Mouse (Mus musculus) lung, embryonic 16.5 days (tissue): ENCODE measurements around the gene Ly6g6e. TPM values are rescaled to one million over a fixed set of nuclear protein-coding genes. Genes with fewer than 3 reads are reported as not detected.

Experiments used
- ATAC-seq: fragments of 200-750 bp; cut with Nextera tagmentation; 2 replicates; pipeline ENCODE4 v1.8.0; 2017; ENCODE audit warnings: low read depth, mild to moderate bottlenecking, moderate library complexity
- H3K27ac ChIP-seq: fragments of 300-500 bp; sonication (generic); 2 replicates; pipeline ENCODE4 v1.5.1; 2014; ENCODE audit warnings: mild to moderate bottlenecking, control low read depth, low read length
- H3K27me3 ChIP-seq: fragments of 300-500 bp; sonication (generic); 2 replicates; pipeline ENCODE4 v1.6.1; 2014; ENCODE audit warnings: low read depth, low read length, mixed read lengths; ENCODE audit not compliant: control insufficient read depth, insufficient read depth
- H3K36me3 ChIP-seq: fragments of 300-500 bp; sonication (generic); 2 replicates; pipeline ENCODE4 v1.6.1; 2014; ENCODE audit warnings: low read length; ENCODE audit not compliant: control insufficient read depth, insufficient read depth
- H3K4me1 ChIP-seq: fragments of 300-500 bp; sonication (generic); replicated peaks from 2 replicates; pipeline ENCODE4 v1.6.1; 2014; ENCODE audit warnings: low read length, mixed read lengths; ENCODE audit not compliant: control insufficient read depth, insufficient read depth
- H3K4me2 ChIP-seq: fragments of 300-500 bp; sonication (generic); 2 replicates; pipeline ENCODE4 v1.6.1; 2014; ENCODE audit warnings: low read depth, low read length, control low read depth
- H3K4me3 ChIP-seq: fragments of 300-500 bp; sonication (generic); 2 replicates; pipeline ENCODE4 v1.5.1; 2014; ENCODE audit warnings: mild to moderate bottlenecking, low read length, control low read depth
- H3K9ac ChIP-seq: fragments of 300-500 bp; sonication (generic); 2 replicates; pipeline ENCODE4 v1.6.1; 2014; ENCODE audit warnings: low read length, control low read depth
- H3K9me3 ChIP-seq: fragments of 300-500 bp; sonication (generic); 2 replicates; pipeline ENCODE4 v1.6.1; 2016; ENCODE audit warnings: low read length; ENCODE audit not compliant: control insufficient read depth
- WGBS: fragments of 180-500 bp; shearing (Covaris S2); extraction: QIAGEN DNeasy Blood & Tissue Kit; methylation state at CpG from one replicate; pipeline ENCODE4 v1.1.7; 2014; 5-methylcytosine and 5-hydroxymethylcytosine counted together
- polyA plus RNA-seq: library from polyadenylated mRNA; unstranded; fragments of >200 nt; fragmentation: Nextera tagmentation; extraction: Ambion mirVana; gene quantifications from 2 replicates; pipeline ENCODE4 v1.2.1, GENCODE M21; 2015

The Ly6g6e gene
- polyA plus RNA-seq, 1 experiment from 2014 or later, result 2.3 TPM

DNA sequence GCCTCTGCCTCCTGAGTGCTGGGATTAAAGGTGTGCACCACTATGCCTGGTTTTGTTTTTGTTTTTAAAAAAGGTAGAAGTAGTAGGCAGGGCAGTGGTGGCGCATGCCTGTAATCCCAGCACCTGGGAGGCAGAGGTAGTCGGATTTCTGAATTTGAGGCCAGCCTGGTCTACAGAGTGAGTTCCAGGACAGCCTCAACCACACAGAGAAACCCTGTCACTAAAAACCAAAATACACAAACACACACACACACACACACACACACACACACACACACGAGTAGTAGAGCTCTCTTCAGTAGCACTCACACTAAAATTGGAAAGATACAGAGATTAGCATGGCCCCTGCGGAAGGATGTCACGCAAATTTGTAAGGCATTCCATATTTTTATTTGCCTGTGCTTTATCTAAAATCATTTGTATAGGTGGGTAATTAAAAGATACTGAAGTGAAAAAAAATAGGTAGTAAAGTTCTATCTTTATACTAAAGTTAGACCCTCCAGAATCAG is 27.7 kb upstream of the Ly6g6e start:
- Histone ChIP-seq H3K9ac (no peak overlapping the region; the same call in 1 of the 2 replicates), H3K27me3 (no peaks in the 10 kb centered on the region), H3K4me3 (peak overlapping the region; percentile 81), H3K9me3 (no peaks in the 10 kb centered on the region), H3K4me2 (peak overlapping the region; percentile 97), H3K36me3 (peaks cover 13% of the 10 kb centered on the region), H3K27ac (peak overlapping the region; percentile 99), H3K4me1 (peaks cover 42% of the 10 kb centered on the region)
- WGBS, result 60% methylated on average over 5 of the region's 5 CpGs
- ATAC-seq, result no peak

DNA sequence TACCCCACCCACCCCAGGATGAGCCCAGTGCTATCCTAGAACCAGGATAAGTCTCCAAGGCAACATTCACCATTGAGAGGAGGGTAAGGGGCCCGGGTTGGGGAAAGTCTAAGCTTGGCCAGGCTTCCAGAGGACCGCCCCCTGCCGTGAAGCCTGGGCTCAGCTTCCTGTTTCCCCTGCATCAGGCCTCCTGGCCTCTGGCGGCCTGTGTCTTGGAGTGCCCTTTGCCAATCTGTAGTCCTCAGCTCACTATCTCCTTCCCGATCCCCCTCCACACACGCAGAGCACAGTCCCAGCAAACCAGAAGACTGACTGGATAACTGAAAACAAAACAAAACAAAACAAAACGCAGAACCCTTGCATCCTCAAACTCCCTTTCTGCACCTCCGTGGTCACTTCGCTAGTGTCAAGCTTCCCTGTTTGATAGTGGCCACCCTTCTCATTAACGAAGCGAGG is 27.1 kb upstream of the Ly6g6e start, which contains the start of gene Clic1:
Gene Clic1, plus strand, starts transcription at position 406 of the 456 bp plus-strand sequence.
- peaks cover 41% of the 10 kb centered on the region for H3K4me1 ChIP-seq

DNA sequence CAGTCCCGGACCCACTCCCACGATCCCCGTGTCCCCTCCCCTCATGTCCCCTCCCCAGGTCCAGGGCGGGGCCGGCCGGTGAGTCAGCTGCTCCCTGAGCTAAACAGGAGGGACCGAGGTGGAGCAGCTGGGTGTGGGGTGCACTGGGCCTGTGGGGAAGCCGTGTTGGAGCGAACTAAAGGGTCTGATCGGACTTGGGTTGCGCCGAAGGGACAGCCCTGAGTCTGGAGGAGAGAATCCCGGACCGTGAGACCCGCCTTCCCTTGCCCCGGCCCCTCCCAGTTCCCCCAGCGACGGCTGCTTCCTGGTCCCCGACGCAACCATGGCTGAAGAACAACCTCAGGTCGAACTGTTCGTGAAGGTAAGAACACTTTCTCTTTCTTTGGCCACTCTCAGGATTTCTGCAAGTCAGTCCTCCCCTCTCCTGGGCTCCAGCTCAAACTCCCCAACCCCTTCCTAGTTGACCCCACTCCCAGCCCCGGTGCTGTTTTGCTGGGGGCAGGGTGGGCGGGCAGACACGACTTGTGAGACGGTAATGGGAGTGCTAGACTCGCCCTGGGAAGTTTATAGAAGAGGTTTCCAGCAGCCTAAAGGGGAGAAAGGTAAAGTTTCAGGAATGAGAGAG is 26.5 kb upstream of the Ly6g6e start:
- Histone ChIP-seq H3K4me3 (peak overlapping the region; percentile 81), H3K27ac (peak overlapping the region; percentile 99), H3K27me3 (no peaks in the 10 kb centered on the region), H3K9me3 (no peaks in the 10 kb centered on the region), H3K9ac (peak overlapping the region; percentile 82), H3K4me1 (peaks cover 38% of the 10 kb centered on the region), H3K4me2 (peak overlapping the region; percentile 97), H3K36me3 (peaks cover 22% of the 10 kb centered on the region)
- WGBS, result under 1% methylated on average over 27 of the region's 27 CpGs
- ATAC-seq, result peak; percentile 39

More for the DNA sequence above, 27.1 kb upstream of the Ly6g6e start, which contains the start of gene Clic1:
- peak within 1 kb of the TSS; percentile 82 for H3K9ac ChIP-seq
- H3K36me3 ChIP-seq, result peaks cover 19% of the 10 kb centered on the region
- peak within 1 kb of the TSS; percentile 97 for H3K4me2 ChIP-seq
- H3K9me3 ChIP-seq, result no peaks in the 10 kb centered on the region
- no peaks in the 10 kb centered on the region for H3K27me3 ChIP-seq
- H3K4me3 ChIP-seq, result peak within 1 kb of the TSS; percentile 81
- ATAC-seq, result peak; percentile 35
- peak within 1 kb of the TSS; percentile 99 for H3K27ac ChIP-seq
- WGBS, result 1% methylated on average over 10 of the region's 11 CpGs

DNA sequence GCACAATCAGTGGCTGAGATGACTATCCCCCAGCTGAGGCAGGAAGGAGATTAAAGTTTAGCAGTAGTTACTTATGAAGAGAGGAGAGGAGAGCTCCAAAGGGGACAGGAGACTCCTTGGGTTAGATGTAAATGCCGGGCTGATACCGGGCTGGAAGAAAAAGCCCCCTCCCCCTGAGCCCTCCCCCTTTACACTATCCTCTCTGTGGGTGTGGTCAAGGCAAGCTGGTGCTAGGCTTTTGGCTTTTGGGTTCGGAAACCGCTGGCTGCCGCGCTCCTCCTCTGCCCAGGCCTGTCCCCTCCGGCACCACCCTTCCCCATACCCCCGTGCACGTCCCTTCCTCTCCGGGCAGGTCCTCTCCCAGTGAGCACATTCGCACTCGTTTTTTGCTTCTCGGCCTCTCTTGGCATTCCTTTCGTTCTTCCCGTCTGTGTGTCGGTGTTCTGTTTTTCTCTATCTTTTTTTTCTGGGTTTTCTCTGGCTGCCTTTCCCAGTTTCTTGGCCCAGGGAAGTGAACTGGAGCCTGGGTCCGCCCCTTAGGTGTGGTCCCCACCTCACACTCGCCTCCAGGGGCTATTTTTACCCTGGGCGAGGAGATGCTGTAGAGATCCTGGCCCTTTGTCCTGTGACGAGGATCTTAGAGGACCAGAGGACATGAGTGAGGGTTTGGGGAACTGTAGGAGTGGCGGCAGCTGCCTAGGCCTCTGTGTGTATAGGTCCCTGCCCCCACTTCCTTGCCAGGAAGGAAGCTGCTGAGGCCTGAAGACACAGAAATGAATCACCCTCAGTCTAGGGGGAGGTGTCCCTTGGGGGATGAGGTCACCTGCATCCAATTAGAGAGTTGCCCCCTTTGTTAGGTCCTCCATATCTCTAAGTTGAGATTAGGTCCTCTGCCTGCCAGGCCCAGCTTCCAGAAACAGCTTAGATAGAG is 25.3 kb upstream of the Ly6g6e start:
- peaks cover 31% of the 10 kb centered on the region for H3K36me3 ChIP-seq
- ATAC-seq, result peak; percentile 73
- H3K9me3 ChIP-seq, result no peaks in the 10 kb centered on the region
- under 1% methylated on average over 19 of the region's 21 CpGs for WGBS
- H3K4me3 ChIP-seq, result peak overlapping the region; percentile 81
- H3K4me1 ChIP-seq, result peaks cover 35% of the 10 kb centered on the region
- peak overlapping the region; percentile 99 for H3K27ac ChIP-seq
- peak overlapping the region; percentile 97 for H3K4me2 ChIP-seq
- peak overlapping the region; percentile 82 for H3K9ac ChIP-seq
- no peaks in the 10 kb centered on the region for H3K27me3 ChIP-seq

DNA sequence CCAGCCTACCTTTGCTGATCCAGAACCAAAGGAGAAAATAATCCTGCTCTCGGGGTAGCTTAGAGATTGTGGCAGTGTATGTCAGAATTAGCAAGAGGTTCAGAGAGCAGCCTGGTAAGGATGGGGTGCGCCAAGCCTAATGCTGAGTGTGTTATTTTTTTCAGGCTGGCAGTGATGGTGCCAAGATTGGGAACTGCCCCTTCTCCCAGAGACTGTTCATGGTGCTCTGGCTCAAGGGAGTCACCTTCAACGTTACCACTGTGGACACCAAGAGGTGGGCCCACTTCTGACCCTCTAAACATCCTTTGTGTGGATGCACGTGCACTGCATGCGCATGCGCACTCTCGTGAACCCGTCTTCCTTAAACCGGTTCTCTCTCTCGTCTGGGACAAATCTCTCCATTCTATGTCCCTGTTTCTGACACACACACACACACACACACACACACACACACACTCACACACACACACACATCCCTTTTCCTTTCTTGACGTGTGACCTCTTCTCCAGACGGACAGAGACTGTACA is 24.4 kb upstream of the Ly6g6e start:
- ATAC-seq, result no peak
- WGBS, result 76% methylated on average over 12 of the region's 12 CpGs
- peaks cover 34% of the 10 kb centered on the region for H3K36me3 ChIP-seq

DNA sequence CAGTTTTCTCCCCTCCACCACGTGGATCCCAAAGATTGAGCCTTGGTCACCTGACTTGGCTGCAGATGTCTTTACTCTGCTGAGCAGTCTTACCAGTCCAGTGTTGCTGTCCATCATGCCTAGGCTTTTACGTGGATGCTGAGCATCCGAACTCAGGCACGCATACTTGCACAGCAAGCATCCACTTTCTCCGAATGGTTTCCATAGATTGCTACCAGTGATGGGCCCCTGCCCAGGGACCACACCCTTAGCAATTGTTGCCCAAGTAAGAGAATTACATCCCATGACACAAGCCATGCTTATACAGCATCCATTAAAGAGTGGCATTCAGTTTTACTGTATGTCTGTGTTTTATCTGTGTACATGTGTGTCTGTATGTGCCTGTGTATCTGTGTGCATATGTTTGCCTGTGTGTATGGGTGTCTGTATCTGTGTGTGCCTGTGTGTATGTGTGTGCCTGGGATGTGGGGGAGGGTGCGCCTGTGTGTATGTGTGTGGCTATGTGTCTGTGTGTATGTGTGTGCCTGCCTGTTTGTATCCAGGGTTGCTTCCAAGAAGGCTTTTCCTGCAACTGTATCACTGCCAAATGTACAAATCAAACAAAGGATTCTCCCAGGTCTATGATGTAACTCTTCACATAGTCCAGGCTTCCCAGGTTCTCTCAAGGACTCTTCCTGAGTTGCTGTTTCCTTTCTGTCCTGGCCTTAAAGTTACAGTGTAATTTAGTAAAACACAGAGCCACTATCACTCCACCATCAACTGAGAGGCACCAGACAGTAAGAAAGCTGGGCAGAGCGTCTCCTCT is 20.8 kb upstream of the Ly6g6e start:
- H3K27ac ChIP-seq, result no peak overlapping the region
- 89% methylated on average over 7 of the region's 7 CpGs for WGBS
- no peaks in the 10 kb centered on the region for H3K9me3 ChIP-seq
- no peak overlapping the region for H3K4me2 ChIP-seq
- no peaks in the 10 kb centered on the region for H3K27me3 ChIP-seq
- no peak overlapping the region for H3K9ac ChIP-seq
- peaks cover 41% of the 10 kb centered on the region for H3K36me3 ChIP-seq
- peaks cover 24% of the 10 kb centered on the region for H3K4me1 ChIP-seq
- H3K4me3 ChIP-seq, result no peak overlapping the region
- ATAC-seq, result no peak

More for the DNA sequence above, 24.4 kb upstream of the Ly6g6e start:
- no peaks in the 10 kb centered on the region for H3K27me3 ChIP-seq
- peak overlapping the region; percentile 97 for H3K4me2 ChIP-seq
- H3K9me3 ChIP-seq, result no peaks in the 10 kb centered on the region
- H3K4me1 ChIP-seq, result peaks cover 31% of the 10 kb centered on the region
- H3K9ac ChIP-seq, result peak overlapping the region; percentile 82
- H3K4me3 ChIP-seq, result peak overlapping the region; percentile 81
- H3K27ac ChIP-seq, result peak overlapping the region; percentile 99

DNA sequence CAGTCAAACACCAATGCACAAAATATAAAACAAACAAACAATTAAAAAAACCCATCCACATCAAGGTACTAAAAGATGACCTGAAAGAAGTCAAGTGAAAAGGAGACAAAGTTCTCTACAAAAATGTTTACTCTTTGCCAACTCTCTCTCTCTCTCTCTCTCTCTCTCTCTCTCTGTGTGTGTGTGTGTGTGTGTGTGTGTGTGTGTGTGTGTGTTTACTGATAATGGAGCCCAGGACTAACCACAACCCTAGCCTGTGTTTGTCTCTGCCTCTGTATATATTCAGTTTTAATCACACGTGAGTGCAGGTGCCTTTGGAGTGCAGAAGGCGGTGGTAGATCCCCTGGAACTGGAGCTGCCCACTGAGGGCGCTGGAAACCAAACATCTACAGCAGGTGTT is 19.6 kb upstream of the Ly6g6e start:
- H3K4me3 ChIP-seq, result no peak overlapping the region
- H3K4me1 ChIP-seq, result peaks cover 21% of the 10 kb centered on the region
- H3K4me2 ChIP-seq, result no peak overlapping the region
- H3K9ac ChIP-seq, result no peak overlapping the region
- no peaks in the 10 kb centered on the region for H3K9me3 ChIP-seq
- no peak for ATAC-seq
- WGBS, result 72% methylated on average over 3 of the region's 3 CpGs
- H3K27me3 ChIP-seq, result no peaks in the 10 kb centered on the region
- H3K36me3 ChIP-seq, result peaks cover 50% of the 10 kb centered on the region
- H3K27ac ChIP-seq, result no peak overlapping the region

DNA sequence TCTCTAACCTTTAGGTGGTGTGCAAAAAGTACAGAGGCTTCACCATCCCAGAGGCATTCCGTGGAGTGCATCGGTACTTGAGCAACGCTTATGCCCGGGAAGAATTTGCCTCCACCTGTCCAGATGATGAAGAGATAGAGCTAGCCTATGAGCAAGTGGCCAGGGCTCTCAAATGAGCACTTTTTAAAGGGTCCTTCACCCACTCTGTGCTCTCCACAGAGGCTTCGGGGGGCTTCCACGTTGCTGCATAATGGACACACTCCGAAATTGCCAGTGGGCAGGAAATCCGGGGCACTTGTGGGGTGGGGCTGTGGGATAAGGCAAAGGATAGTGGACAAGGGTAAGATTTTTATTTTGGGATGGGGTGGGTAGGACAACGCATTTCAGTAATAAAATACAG is 18.4 kb upstream of the Ly6g6e start:
- H3K27me3 ChIP-seq, result no peaks in the 10 kb centered on the region
- peaks cover 52% of the 10 kb centered on the region for H3K36me3 ChIP-seq
- no peak for ATAC-seq
- no peak overlapping the region; the same call in 1 of the 2 replicates for H3K9ac ChIP-seq
- H3K4me3 ChIP-seq, result peak overlapping the region; percentile 67; the same call in 1 of the 2 replicates
- WGBS, result 39% methylated on average over 9 of the region's 9 CpGs
- no peaks in the 10 kb centered on the region for H3K9me3 ChIP-seq
- peak overlapping the region; percentile 95 for H3K4me2 ChIP-seq
- H3K4me1 ChIP-seq, result peaks cover 18% of the 10 kb centered on the region
- H3K27ac ChIP-seq, result peak overlapping the region; percentile 92
